Mouse (Mus musculus) gastrocnemius, adult 2 months (tissue): ENCODE measurements around the gene Clstn3. TPM values are rescaled to one million over a fixed set of nuclear protein-coding genes. Genes with fewer than 3 reads are reported as not detected.
"Not testable (repeated sequence)": the region's sequence is repeated elsewhere in the genome, so short reads cannot be mapped to it uniquely, and the experiment has no call there.

Experiments used
- DNase-seq: peaks from one replicate; pipeline ENCODE4 v3.0.0; 2022
- H3K27ac ChIP-seq: fragments of 200-600 bp; 2 replicates; pipeline ENCODE4 v1.8.1; 2022; ENCODE audit warnings: mild to moderate bottlenecking
- H3K4me3 ChIP-seq: fragments of 200-600 bp; 2 replicates; pipeline ENCODE4 v1.8.1; 2022; ENCODE audit warnings: mild to moderate bottlenecking, moderate library complexity
- CTCF ChIP-seq: fragments of 200-600 bp; IDR thresholded peaks from 2 replicates; pipeline ENCODE4 v1.8.1; 2022; ENCODE audit warnings: antibody characterized with exemption, mild to moderate bottlenecking, moderate library complexity
- intact Hi-C: fragments of 180-260 bp; cut with DNase I; formaldehyde crosslinking; loops from one replicate; pipeline ENCODE4 v1.15.1; 2025
- total RNA-seq, 2 experiments: library from RNA; stranded (reverse); gene quantifications; 2 replicates each; pipeline ENCODE4 v1.2.3; 2021

The Clstn3 gene
- total RNA-seq, 2 experiments from 2014 or later, result 0.36 to 0.64 TPM

DNA sequence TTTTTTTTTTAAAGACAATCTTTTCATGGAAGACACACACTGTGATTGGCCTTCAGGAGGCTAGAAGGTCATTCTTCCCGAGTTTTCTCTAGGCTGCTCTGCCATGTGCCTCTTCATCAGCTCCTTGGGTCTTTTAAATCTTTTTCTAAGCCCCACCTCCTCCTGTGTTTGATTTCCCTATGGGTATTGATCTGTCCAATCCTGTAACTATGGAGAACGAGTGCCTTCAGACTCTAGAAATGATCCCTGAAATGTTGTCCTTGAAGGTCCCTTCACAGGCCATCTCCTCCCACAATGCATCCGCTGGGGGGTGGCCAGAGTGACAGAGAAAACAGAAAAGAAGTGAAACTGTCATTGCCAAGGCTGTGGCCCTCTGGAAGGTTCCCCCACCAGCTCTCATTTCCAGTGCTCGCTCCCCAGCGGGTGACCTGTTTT, 12.6 kb upstream of the Clstn3 start:
- intact Hi-C loops, result no loop called here
- Histone ChIP-seq H3K4me3 (no peak overlapping the region), H3K27ac (peak overlapping the region; percentile 59; the same call in 1 of the 2 replicates)
- no peak for TF ChIP-seq CTCF
- no peak for DNase-seq

DNA sequence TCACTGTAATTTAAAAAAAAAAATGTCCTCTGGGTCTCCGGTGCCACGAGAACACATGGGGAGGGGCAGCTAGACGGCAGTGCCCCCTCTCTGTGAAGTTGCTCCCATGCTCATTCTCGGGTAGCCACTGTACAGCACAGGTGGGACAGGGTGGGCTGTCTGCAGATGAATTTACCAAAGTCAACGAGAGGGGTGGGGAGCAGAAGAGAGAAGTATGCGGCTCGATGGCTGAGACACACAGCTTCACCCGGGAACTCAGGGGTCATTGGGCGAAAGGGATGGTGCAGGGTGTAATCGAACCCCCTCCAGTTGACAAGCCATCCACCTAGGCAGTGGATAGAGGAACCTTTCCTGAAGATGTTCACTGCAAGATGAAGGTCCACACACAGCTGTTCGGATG, 12.2 kb upstream of the Clstn3 start:
- no peak for TF ChIP-seq CTCF
- Histone ChIP-seq H3K4me3 (no peak overlapping the region), H3K27ac (no peak overlapping the region)
- DNase-seq, result no peak
- intact Hi-C loops, result no loop called here

DNA sequence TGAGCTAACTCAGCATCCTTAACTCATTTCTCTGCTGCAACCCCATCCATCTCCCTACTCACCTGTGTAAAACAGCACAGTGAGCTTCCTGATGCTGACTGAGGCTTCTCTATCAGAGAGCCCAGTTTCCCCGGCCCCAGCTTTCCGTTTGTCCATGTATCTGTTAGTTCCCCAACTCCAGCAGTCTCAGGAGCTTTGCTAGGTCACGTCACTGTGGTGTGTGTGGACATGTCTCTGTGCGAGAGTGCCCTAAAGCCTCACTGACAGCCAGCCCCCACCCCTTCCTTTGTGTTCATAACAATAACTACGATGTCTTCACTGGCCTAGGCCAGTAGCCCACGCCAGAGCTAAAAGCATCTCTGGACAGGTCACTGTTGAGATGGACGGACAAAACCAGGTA, 11.6 kb upstream of the Clstn3 start:
- no peak for TF ChIP-seq CTCF
- no peak overlapping the region for H3K27ac ChIP-seq
- no peak for DNase-seq
- H3K4me3 ChIP-seq, result no peak overlapping the region
- intact Hi-C loops, result no loop called here

DNA sequence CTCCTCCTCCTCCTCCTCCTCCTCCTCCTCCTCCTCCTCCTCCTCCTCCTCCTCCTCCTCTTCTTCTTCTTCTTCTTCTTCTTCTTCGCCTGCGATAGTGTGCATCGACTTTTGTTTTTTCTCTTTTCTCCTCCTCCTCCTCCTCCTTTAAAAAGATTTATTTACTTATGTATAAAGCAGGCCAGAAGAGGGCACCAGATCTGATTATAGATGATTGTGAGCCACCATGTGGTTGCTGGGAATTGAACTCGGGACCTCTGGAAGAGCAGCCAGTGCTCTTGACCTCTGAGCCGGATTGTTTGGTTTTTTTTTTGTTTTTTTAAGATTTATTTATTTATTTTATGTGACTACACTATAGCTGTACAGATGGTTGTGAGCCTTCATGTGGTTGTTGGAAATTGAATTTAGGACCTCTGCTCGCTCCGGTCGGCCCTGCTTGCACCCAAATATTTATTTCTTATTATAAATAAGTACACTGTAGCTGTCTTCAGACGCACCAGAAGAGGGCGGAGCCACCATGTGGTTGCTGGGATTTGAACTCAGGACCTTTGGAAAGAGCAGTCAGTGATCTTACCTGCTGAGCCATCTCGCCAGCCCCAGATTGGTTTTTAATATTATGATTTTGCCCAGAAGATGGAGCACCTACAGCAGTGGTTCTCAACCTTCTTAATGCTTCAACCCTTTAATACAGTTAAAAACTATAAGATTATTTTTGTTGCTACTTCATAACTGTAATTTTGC, 10.9 kb upstream of the Clstn3 start:
- TF ChIP-seq CTCF, result 0 out of 2 replicates have a peak, but pooled peaks have one; percentile 1
- DNase-seq, H3K27ac ChIP-seq, H3K4me3 ChIP-seq, intact Hi-C loops: not testable (repeated sequence)

DNA sequence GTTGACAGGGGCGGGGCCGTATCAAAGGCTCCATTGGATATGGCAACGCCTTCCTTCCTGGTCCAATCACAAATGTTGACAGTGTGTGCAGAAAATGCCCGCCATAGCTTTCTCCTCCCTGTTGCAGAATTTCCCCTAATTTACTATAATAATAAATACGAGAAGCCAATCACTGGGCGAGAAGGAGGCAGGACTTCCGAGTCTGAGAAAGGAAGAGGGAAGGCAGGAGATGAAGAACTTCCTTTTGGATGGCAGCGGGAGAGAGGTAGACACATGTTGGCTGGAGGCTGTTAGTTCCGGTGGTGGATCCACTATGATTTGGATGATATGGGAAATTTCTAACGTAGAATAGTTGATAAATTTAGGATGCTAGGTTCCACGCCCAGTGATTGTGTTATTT, 10.0 kb upstream of the Clstn3 start:
- Histone ChIP-seq H3K27ac (no peak overlapping the region), H3K4me3 (no peak overlapping the region)
- intact Hi-C loops, result no loop called here
- no peak for DNase-seq
- no peak for TF ChIP-seq CTCF

DNA sequence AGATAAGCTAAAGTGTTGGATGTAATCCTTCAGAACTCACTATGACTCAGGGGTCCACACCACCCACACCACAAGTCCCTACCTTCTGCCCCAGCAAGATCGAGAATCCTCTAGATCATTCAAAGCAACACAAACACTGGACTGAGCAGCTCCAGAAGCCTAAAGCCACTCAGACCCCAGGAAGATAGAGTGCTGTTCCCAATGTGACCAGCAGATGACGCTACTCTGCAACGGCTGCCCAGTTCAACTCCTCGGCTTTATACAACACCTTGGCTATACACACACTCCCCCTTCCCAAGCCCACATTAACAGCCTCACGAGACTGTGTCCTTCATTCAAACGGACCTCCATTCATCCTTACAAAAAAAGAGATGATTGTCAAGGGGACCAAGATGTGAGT, 8.2 kb upstream of the Clstn3 start:
- no peak overlapping the region for H3K27ac ChIP-seq
- peak; percentile 64 for DNase-seq
- H3K4me3 ChIP-seq, result no peak overlapping the region
- intact Hi-C loops, result no loop called here
- TF ChIP-seq CTCF, result peak; percentile 78

DNA sequence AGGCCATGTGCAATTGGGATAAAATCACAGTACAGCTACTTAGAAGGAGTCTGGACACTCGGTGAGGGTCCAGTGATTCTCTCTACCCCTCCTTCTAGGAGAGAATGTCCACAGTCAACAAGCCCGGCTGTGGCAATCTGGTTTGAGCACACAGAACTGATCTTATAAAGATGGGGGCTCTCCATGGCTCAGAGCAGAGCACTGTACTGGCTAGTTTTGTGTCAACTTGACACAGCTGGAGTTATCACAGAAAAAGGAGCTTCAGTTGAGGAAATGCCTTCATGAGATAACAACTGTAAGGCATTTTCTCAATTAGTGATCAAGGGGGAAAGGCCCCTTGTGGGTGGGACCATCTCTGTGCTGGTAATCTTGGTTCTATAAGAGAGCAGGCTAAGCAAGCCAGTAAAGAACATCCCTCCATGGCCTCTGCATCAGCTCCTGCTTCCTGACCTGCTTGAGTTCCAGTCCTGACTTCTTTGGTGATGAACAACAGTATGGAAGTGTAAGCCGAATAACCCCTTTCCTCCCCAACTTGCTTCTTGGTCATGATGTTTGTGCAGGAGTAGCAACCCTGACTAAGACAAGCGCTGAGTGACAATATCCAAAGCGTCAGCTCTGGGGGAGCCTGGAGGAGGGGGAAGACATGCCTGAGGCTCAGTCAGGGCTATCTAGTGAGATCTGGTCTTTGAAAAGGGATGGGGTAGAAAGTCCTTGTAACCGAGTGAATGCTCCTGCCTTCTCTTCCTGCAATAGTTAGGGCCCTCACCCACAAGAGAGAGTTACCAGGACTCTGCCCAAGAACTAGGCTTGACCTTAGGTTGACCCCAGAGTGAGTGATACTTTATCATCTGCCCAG, 7.4 kb upstream of the Clstn3 start:
- H3K27ac ChIP-seq, intact Hi-C loops, H3K4me3 ChIP-seq, DNase-seq: not testable (repeated sequence)

DNA sequence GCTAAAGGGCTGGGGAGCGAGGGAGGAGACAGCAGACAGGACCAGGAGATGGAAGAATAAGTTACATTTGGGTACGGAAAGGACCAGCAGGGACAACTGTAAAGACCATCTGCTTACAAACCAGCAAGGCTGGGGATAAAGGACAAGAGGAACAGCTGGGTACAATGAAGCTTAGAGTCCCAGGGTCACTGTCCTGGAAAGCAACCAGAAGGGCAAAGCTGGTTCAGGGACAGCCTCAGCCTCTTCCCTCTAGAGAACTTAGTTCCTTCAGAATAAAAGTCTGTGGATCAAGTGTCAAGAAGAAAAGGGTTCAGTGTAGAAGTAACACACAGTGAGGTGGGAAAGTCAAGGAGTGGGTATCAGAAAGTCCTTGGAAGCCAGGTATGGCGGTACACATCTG, 6.5 kb upstream of the Clstn3 start:
- TF ChIP-seq CTCF, result no peak
- Histone ChIP-seq H3K4me3 (no peak overlapping the region), H3K27ac (no peak overlapping the region)
- DNase-seq, result no peak
- intact Hi-C loops, result no loop called here

DNA sequence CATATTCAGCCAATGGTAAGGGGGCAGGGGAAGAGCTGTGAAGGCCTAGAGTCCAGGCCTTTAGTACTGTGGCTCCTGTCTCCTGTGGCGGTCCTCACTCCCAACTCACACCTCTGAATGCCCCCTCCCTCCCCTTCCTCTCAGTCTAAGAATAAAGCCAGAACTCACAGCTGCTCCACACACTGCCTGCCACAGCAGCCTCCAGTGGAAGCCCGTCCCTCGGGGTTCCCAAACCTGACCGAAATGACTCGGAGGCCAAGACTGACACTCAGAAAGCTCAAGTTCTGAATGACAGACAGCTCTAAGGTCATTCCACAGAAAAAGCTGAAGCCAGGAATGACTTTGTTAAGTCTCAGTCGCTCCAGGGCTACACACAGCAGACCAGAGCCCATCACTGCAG, 1.1 kb upstream of the Clstn3 start:
- no peak for DNase-seq
- H3K4me3 ChIP-seq, result no peak overlapping the region
- no peak overlapping the region for H3K27ac ChIP-seq
- TF ChIP-seq CTCF, result no peak
- intact Hi-C loops, result no loop called here

DNA sequence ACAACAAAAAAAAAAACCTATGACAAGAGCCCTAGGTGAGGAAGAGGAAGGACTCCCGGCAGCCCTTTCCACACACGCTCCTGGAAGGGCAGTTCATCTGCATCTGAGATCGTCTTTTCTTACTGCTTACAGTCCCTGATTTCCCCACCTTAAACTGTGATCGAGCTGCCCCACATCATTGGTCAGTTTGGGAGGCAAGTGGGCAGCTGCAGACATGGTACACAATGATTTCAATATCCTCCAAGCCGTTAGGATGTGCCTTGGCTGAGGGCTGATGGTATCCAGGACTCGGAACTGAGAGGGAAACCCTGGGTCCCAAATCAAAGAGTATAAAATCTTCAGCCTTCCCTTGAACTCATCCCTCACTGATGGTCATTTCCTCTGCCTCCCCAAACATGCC, 705 bp upstream of the Clstn3 start:
- no peak overlapping the region for H3K27ac ChIP-seq
- peak overlapping the region; percentile 67 for H3K4me3 ChIP-seq
- DNase-seq, result no peak
- no peak for TF ChIP-seq CTCF
- intact Hi-C loops, result no loop called here

DNA sequence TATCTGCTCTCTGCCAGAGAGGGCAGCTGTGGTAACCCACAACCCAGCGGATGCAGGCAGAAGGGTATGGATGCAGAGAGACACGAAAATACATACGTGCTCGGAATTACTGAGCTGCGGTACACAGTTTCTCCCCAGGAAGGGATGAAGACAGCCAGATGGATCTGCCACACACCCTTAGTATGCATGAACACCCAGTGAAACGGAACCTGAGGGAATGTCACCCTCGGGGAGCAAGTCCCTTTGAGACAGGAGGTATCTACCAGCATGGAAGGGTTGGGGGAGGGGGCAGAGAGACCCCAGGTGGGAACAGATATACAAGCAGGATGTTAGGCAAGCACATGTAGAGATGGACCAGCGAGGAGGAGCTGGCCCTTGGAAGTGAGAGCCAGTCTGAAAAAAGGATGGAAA, 708 bp downstream of the Clstn3 start:
- Histone ChIP-seq H3K27ac (no peak overlapping the region), H3K4me3 (no peak overlapping the region; the same call in 1 of the 2 replicates)
- DNase-seq, result no peak
- no peak for TF ChIP-seq CTCF
- intact Hi-C loops, result no loop called here

DNA sequence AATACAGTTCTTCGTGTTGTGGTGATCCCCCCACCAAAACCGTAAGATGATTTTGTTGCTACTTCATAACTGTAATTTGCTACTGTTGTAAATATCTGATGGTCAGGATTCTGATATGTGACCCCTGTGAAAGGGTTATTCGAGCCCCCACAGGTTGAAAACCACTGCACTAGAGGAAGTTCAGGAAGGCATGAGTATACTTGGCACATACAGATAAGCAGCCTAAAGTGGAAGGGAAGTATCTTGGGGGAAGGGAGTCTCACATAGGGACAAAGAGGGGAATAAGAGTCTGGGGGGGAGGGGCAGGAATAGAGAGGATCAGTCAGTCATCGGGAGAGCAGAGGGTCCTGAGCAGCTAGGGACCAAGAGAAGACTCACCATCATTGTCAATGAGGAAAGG, 5.2 kb downstream of the Clstn3 start:
- Histone ChIP-seq H3K4me3 (no peak overlapping the region), H3K27ac (no peak overlapping the region)
- no peak for DNase-seq
- intact Hi-C loops, result no loop called here
- TF ChIP-seq CTCF, result no peak

DNA sequence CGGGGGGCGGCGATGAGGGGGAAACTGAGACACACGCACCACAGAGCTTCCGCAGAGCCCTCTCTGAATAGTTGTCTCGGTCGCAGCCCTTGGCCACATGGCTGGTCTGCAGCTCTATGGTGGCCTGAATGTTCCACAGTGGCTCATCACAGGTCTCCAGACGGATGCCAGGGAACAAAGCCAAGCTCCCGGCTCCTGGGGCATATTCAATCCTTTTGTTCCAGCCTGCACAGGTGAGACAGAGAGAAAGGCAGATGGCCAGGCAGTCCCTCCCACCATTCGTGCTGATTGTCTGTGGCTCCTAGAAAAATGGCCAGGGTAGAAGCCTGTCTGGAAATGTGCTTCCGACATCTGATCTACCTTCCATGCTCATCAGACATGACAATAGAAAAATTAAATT, 6.1 kb downstream of the Clstn3 start:
- no peak for TF ChIP-seq CTCF
- Histone ChIP-seq H3K4me3 (no peak overlapping the region), H3K27ac (no peak overlapping the region)
- no peak for DNase-seq
- intact Hi-C loops, result no loop called here
